Comparison of ENCODE assay signal across 12 mouse cellular contexts in the genomic region with DNA sequence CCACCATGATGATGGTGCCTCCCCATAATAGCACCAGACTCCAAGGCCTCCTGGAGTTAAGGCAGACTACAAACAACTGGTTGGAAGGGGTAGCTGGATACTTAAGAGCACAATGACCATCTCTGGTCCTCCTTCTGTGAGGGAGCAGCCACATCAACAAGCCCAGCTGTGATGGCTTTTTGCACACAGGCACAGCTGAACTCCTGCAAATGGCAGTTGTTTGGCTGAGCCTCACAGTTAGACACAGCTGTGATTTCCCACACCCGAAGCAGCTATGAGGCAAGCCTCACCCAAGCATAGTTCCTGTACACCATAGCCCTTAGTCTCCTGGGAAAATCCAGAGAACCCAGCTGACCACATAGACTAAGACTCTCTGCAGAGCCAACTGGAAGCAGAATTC.
DNase-seq lines count a peak whose midpoint lies in the region; ATAC-seq and TF ChIP-seq lines count a peak whose summit lies in the region.
"Had no signal": no experiment of that assay in that cellular context is flagged by ENCODE, and none has a peak within 500 bp of the region (broad histone marks: within the 10 kb centered on the region; RNA-seq: fewer than 3 reads in every experiment).

No protein-coding gene starts in this region.

- TF ChIP-seq CTCF in bone marrow, adult 2 months (IDR thresholded peaks at IDR 0.05; ENCODE audit: control insufficient read depth, insufficient read depth, low read length): no peak

- peak; percentile 67 for DNase-seq in gastrocnemius, postnatal 25 days
- DNase-seq in lung, postnatal 10 days: peak; percentile 74
- DNase-seq in frontal cortex, postnatal 36 days (ENCODE audit: low spot score in 2 of 2): no peak
- no peak for DNase-seq in cerebellum, postnatal 36 days
- no peak for DNase-seq in thymus, postnatal 14 days
- DNase-seq: adrenal gland, postnatal 36 days; forebrain, postnatal 0 days; right cerebral cortex, adult 18-20 months had no signal

- no peaks in the 10 kb centered on the region for H3K9me3 ChIP-seq in kidney, embryonic 14.5 days (ENCODE audit: control insufficient read depth, low read length)
- no peaks in the 10 kb centered on the region for H3K9me3 ChIP-seq in hindbrain, embryonic 13.5 days

- H3K4me1 ChIP-seq in bone marrow, adult 2 months (ENCODE audit: control insufficient read depth, insufficient read depth, low read length): no peaks in the 10 kb centered on the region; the same call in 1 of the 2 replicates
- peaks cover 11% of the 10 kb centered on the region; the same call in 1 of the 2 replicates for H3K4me1 ChIP-seq in kidney, embryonic 14.5 days (ENCODE audit: control insufficient read depth, insufficient read depth, low read length)
- H3K4me1 ChIP-seq in hindbrain, embryonic 13.5 days (replicated peaks): peaks cover 6% of the 10 kb centered on the region; the same call in 1 of the 2 replicates

- TF ChIP-seq POLR2A in bone marrow, adult 2 months (IDR thresholded peaks at IDR 0.05; ENCODE audit: borderline replicate concordance, control insufficient read depth, low read depth, low read length): no peak

- H3K4me2 ChIP-seq in kidney, embryonic 14.5 days (replicated peaks; ENCODE audit: low read depth, low read length): no peak overlapping the region
- H3K4me2 ChIP-seq in hindbrain, embryonic 13.5 days: no peak overlapping the region
- H3K4me2 ChIP-seq: liver, embryonic 11.5 days had no signal

- no peaks in the 10 kb centered on the region for H3K27me3 ChIP-seq in kidney, embryonic 14.5 days (ENCODE audit: control insufficient read depth, insufficient read depth, low read length)
- no peaks in the 10 kb centered on the region for H3K27me3 ChIP-seq in hindbrain, embryonic 13.5 days

- ATAC-seq in kidney, embryonic 14.5 days (ENCODE audit: low FRiP score, low TSS enrichment): 0 out of 2 replicates have a peak, but pooled peaks have one; percentile 41
- ATAC-seq in hindbrain, embryonic 13.5 days (ENCODE audit: low FRiP score): no peak
- ATAC-seq: forebrain, postnatal 0 days had no signal

- 38% methylated on average over 1 of the region's 1 CpGs for WGBS in bone marrow, adult 2 months
- 6% methylated on average over 1 of the region's 1 CpGs for WGBS in kidney, embryonic 14.5 days
- 55% methylated on average over 1 of the region's 1 CpGs for WGBS in hindbrain, embryonic 13.5 days

- H3K4me3 ChIP-seq in bone marrow, adult 2 months (replicated peaks; ENCODE audit: control insufficient read depth, low read depth, low read length): no peak overlapping the region
- H3K4me3 ChIP-seq in kidney, embryonic 14.5 days (ENCODE audit: low read length): no peak overlapping the region
- no peak overlapping the region for H3K4me3 ChIP-seq in hindbrain, embryonic 13.5 days

- H3K36me3 ChIP-seq in kidney, embryonic 14.5 days (ENCODE audit: control insufficient read depth, insufficient read depth, low read length): no peaks in the 10 kb centered on the region
- no peaks in the 10 kb centered on the region for H3K36me3 ChIP-seq in hindbrain, embryonic 13.5 days

- no peak overlapping the region for H3K9ac ChIP-seq in kidney, embryonic 14.5 days (ENCODE audit: low read depth, low read length)
- no peak overlapping the region for H3K9ac ChIP-seq in hindbrain, embryonic 13.5 days
- H3K9ac ChIP-seq: forebrain, postnatal 0 days had no signal

- H3K27ac ChIP-seq in bone marrow, adult 2 months (ENCODE audit: control insufficient read depth, insufficient read depth, low read depth, low read length, poor library complexity): peak overlapping the region; percentile 76
- peak overlapping the region; percentile 56 for H3K27ac ChIP-seq in kidney, embryonic 14.5 days (ENCODE audit: low read depth, low read length)
- H3K27ac ChIP-seq in hindbrain, embryonic 13.5 days: no peak overlapping the region

Comparison
In these comparisons a context has a peak if more than half of its experiments do, and no peak if none do; other contexts are left out.
1. DNase-seq: peak in gastrocnemius, postnatal 25 days (single experiment) and lung, postnatal 10 days (single experiment); none in frontal cortex, postnatal 36 days (0 of 2), cerebellum, postnatal 36 days (0 of 2) and thymus, postnatal 14 days (single experiment).